Mouse (Mus musculus): ENCODE results near the gene Pde6d.
"Not testable (repeated sequence)": the region's sequence is repeated elsewhere in the genome, so short reads cannot be mapped to it uniquely, and the experiment has no call there.

Pde6d gene

DNA sequence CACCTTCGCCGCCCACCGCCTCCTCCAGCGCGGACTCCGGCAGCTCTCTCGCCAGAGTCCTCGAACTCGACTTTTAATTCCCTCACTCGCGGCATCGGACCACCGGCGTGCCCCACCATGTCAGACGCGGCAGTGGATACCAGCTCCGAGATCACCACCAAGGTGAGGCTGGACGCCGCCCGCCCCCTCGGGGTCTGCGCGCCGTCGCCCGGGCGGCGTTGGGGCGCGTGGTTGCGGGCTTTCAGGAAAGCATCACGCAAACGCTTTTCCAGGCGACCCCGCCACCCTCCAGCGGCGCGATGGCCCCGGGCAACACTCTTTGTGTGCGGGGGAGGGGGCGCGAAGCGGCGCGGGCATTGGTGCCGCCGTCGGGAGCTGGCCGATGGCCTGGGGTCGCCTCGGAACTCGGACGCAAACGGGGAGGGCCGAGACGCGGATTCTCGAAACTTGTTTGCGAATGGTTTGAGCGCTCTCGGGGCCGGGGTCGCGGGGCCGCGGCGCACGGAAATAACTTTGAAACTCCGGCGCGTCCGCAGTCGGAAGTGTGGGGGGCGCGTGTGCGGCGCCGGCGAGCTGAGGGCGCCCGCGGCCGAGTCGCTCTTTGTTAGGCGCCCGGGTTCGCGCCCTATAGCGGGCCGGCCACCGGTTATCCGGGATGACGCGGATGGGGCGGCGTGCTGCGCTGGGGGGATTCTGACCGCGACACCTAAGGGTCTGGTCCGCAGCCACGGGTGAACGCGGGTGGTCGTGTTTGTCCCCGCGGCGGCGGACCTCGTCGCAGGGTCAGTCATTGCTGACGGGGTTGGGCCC lies 55.4 kb downstream of the Pde6d start:
- no peak for DNase-seq (ENCODE audit: extremely low spot score, low read depth, low spot score)

DNA sequence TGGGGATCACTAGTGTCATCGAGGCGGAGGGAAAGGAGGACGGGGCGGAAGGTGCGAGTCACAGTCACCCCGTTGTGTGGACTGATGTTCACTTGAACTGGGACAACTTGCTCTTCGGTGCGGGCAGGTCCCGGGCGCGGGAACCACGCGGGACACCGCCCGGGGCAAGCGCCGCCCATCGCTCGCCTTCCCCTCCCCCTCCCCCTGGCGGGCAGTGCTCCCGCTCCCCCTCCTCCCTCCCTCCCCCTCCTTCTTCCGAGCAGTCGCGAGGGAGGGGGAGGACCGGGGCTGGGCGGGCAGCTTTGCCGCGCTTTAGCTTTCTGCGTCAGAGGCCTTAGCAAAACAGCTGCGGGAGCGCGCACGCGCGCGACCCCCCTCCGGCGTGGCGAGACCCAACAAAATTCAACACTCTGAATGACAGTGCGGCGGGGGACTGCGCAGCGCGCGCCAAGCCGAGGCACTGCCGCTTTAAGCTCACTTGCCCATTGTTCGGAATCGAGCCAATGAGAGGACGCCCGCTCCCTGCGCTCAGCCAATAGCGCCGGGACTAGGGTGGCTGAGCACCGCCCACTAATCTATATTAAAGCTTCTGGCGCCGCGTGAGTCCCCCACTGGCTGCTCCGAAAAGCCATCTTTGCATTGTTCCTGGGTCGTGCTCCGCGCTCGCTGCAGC lies 56.2 kb downstream of the Pde6d start, which contains the start of gene Ptma:
Gene Ptma (plus strand): TSS at position 611 of the 673 bp plus-strand sequence.
- DNase-seq (ENCODE audit: extremely low spot score, low read depth, low spot score): peak; percentile 99

DNA sequence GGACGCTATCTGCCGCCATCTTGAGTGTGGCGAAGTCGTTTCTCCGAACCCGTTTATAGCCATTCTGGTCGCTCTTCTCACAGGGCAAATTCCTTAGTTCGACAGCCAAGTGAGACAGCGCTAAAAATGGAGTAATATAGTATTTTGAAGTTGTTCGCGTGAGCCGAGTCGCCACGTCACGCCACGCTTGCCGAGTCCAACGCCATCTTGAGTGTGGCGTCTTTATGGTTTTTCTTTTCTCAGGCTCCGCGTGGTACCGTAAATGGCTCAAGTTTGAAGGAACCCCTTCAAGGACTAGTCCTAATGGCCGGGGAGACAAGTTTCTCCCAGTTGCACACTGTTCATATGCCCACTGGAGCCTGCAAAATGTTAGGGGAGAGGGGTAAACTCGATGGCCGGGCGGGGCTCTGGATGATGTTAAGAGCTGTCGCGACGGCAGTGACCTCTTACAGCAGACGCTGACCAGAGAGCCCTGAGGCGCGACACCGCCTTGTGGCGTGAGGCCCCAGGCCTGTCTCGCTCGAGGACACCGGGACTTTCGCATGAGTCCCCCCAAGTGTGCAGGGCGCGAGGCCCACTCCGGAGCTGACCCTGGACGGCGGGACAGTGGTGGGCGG lies 56.8 kb downstream of the Pde6d start:
- no peak for DNase-seq (ENCODE audit: extremely low spot score, low read depth, low spot score)

DNA sequence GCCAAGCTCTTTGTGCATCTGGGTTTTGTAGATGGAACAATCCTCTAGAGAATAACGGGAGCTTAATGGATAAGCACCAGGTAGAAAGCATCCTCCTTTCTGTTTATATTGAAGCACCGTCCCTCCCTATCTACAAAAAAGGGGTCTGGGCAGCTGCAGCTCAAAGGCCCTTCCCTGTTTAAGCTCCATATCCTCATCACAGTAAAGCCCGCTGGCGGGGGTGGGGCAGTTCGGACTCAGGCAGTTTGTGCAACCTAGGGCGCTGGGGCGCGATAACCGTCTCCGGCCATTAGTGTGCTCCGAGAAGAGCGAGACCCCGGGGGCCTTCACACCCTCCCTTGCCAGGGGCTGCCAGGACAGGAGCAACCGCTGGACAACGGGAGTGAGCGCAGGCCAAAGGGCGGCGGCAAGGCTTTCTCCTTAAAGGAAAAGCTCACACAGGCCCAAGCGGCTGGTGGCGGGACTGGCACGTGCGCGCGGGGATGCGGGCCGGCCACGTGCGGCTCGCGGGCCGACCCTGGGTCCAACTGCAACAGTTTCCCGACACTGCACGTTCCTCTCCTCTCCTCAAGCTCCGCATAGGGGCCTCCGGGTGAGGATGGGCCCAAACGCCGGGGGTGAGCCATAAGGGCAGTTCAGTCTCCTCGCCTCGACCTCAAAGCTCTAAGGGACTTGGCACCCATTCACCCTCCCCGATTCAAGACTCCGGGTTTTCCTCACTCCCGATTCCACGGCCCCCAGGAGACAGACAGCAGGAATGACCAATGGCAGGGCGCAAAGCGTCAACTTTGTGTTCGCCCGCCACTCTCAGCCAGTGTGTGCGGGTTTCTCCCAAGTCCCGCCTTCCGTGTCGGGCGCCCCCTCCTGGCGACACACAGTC lies 57.6 kb downstream of the Pde6d start:
- DNase-seq (ENCODE audit: extremely low spot score, low read depth, low spot score): peak; percentile 97

DNA sequence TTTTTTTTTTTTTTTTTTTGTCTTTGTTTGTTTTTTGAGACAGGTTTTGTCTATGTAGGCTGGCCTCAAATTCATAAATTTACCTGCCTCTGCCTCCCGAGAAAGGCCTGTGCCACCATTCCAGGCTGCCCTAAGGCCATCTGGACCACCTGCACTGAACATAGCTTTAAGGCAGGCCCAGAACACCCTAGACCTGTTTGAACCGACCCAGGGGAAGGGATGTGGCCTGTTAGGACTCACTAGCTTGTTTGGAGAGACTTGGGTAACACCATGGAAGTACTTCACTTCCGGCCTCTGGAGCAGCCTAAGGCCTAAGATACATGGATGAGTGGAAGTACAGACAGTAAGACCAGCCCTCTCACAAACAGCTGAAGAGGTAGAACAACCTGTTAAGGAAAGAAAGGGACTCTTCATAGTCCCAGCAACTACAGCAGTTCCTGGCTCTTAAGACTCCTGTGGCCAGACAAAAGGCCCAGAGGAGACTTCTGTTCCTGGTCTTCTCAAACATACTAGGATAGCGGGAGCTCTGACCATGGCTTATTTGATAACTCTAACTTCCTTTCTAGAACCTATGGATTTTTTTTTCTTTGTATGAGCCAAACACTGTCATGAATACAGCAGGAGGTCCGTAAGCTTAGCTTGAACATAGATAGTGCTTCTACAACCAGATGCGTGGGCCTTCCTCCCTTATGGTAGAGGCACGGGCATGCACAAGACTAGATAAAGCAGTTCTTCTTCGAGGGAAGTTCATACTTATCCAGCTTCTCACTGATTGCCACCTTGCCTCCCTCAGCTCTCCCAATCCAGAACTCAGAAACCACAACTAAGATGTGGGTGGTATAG lies 58.4 kb downstream of the Pde6d start:
- no peak for DNase-seq (ENCODE audit: extremely low spot score, low read depth, low spot score)

DNA sequence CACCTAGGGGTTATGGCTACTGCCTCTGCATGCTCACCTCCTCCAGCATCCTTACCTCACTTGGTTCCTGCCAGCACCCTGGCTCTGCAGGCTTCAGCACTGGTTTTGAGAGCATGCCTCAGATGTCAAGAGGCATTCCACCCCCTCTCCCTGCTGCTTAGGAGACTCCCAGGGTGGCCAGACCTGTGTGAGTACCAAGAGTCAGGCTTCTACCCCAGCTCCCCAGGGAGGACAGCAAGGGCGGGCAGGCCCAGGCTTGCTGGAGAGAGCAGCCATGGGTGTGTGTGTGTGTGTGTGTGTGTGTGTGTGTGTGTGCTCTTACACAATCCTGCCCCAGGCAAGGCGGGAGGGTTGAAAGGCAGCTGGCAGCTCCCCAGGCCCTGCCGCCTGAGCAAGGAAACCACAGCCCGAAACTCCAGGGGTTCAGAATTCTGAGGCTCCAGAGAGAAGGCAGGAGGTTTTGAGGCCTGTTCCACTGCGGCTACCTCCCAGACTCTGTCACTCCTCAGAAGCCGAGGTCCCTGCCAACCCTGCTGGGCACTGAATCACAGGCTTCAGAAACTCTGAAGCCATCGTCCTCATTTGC lies 60.0 kb downstream of the Pde6d start:
- DNase-seq (ENCODE audit: extremely low spot score, low read depth, low spot score): no peak

DNA sequence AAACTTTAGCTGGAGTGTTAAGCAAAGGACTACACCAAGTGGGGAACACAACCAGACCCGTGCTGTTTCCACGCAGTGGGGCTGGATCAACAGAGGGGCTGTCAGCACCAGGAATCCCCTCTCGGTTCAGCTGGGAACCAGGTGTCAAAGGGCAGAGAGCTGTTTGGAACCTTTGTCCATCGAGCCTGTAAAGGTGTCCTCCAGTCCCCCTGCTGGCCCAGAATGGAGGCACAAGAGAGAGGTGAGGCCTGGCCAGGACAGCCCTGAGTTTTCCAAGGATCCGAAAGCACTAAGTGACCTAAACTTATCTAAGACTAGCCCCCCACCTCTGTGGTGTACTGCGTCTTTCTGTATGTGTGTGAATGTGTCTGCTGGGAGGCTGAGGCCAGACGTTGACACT lies 62.1 kb downstream of the Pde6d start:
- DNase-seq (ENCODE audit: extremely low spot score, low read depth, low spot score): no peak

DNA sequence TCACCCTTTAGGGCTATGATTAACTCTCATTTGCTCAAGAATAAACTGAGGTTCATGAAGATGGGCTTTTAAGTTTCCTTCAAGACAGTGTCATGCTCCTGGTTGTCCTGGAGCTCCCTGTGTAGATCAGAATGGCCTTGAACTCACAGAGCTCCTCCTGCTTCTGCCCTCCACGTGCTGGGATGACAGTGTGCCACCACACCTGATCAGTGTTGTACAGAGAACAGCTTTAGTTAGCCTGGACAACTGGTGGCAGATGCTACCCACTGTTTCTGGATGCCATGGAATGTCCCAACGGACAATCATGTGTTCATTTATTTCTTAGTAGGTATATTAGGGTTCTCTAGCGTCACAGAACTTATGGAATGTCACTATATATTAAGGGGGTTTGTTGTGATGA lies 65.4 kb downstream of the Pde6d start:
- DNase-seq (ENCODE audit: extremely low spot score, low read depth, low spot score): no peak

DNA sequence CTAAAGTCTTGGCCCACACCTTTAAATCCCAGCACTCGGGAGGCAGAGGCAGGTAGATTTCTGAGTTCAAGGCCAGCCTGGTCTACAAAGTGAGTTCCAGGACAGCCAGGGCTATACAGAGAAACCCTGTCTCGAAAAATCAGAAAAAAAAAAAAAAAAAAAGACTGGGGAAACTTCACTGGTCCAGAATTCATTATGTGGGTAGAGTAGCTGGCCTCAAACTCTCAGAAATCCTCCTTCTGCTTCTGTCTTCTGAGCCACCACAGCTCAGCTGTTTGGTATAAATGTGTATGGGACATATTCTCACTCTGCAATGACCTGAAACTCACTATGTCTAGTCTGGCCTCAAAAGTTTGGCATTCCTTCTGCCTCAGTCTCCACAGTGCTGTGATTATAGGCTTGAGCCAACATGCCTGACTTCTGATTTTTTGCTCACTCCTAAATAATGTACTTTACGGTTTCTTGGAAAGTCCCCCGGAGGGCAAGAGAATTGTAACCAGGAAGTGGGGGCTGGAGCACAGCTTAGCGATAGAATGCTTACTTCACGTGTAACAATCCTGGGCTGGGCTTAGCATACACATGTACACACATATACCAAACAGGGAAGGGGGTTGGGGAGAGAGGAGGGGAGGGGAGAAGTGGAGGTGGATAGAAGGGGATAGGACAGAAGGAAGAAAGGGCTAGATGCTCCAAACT lies 66.6 kb downstream of the Pde6d start:
- no peak for DNase-seq (ENCODE audit: extremely low spot score, low read depth, low spot score)

DNA sequence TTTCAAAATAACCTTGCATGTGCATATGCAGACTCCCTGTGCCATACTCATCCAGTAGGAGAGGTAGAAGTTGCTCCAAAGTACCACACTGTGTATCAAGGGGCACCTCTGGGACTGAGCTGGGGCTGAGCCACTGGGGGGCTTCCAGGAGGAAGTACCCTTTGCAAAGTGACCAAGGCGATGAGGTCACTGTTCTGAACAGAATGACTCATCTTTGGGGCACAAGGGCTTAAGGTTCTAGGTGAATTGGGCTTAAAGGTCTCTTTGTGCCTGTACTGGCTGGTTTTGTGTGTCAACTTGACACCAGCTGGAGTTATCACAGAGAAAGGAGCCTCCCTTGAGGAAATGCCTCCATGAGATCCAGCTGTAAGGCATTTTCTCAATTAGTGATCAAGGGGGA lies 69.4 kb downstream of the Pde6d start:
- not testable (repeated sequence) for DNase-seq (ENCODE audit: extremely low spot score, low read depth, low spot score)

DNA sequence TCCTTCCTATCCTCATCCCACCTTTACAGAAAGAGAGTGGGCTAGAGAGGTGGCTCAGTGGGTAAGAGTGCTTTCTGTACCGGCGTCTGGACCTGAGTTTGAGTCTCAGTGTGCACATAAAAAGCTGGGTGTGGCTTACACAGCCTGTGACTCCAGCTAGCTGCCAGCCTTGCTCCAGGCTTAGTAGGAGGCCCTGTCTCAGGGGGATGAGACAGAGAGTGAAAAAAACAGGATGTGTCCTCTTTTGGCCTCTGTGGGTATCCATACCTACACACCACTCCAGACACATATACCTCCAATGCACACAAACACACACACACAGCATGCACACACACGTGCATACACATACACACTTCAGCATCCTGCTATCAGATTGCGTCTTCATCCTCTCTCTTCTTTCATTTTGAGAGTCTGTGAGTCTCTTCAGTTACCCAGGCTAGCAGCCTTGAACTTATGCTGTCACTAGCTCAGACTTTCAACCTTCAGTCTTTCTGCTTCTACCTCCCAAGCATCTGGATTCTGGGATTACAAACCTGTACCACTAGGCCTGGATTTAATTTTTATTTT lies 70.2 kb downstream of the Pde6d start:
- DNase-seq (ENCODE audit: extremely low spot score, low read depth, low spot score): no peak

DNA sequence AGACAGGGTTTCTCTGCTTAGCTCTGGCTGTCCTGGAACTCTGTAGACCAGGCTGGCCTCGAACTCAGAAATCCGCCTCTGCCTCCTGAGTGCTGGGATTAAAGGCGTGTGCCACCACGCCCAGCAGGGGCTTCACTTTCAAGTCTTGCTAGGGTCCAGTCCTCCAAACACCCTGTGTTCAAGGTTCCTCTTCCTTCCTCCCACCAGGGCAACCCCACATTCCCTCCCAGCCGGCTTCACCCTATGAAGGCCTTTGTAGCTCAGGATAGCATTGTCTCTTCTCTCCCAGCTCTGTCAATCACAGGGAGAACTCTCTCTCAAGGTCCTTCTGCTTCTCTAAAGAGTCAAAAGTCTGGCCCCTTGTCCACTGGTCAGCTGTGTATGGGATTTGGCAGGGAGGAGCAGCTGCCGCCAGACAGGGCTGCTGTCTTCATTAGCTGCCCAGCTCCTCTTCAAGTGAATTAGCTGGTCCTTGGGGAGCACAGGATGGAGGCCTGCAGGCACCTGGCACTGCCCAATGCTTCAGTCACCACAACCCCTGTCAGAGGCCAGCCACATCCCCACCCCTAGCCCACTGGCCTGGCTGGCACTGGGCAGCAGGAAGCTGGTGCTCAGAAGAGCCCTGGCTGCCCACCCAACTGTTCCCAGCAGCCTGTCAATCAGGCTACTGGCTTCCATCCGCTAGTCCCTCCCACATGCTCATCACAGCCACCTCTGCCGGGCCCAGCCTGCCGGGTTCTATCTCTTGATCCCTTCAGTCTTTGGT lies 71.6 kb downstream of the Pde6d start:
- DNase-seq (ENCODE audit: extremely low spot score, low read depth, low spot score): no peak

DNA sequence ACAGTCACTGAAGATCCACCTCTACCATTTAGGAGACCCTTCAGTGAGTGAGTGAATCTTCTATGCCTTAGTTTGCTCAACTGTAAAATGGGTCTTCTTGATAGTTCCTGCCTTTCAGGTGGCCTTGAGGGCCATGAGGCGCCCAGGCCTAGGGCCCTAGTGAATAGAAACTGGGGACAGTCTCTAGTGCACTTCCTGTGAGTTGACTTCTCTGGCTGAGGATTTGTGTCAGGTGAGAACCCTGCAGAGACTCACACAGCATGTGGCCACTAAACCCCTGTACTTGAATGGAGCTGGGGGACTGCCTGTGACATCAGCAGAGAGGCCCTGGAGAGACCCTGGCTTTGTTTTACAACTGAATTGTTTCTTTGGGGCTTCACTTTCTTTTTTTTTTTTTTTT lies 72.2 kb downstream of the Pde6d start:
- no peak for DNase-seq (ENCODE audit: extremely low spot score, low read depth, low spot score)

DNA sequence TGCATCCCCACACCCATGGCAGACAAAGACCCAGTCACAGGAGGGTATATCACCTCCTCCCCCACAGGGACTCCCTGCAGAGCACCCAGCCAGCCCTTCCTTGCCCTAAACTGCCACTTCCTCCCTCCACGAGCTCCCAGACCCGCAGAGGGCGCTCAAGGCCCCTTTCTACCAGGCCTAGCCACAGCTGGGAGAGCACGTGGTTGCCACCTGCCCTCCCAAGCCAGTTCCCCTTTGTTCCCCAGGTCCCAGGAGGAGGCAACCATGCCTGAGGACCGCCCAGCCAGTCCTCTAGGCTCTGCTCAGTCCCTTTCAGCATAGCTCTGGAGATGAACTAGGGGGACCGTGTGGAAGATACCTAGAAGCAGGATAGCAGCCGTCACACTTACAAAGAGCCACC lies 73.0 kb downstream of the Pde6d start:
- DNase-seq (ENCODE audit: extremely low spot score, low read depth, low spot score): no peak

DNA sequence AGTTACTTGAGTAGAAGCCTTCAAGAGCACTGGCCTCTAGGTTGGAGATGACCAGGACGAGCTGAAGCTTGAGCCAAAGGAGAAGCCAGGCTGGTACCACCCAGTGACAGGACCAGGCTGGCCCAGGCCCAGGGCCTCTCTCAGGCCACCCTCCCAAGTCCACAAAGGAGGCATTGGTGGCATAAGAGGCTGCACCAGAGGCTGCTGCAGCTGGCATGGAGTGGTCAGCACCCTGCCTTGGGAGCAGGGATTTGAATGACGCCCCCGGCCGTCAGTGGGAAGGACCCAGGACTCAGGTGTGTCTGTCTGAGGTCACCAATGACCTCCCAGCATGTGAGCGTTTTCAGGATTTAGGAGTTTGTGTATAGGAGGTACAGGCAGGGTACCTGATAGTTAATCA lies 74.6 kb downstream of the Pde6d start:
- DNase-seq (ENCODE audit: extremely low spot score, low read depth, low spot score): no peak

DNA sequence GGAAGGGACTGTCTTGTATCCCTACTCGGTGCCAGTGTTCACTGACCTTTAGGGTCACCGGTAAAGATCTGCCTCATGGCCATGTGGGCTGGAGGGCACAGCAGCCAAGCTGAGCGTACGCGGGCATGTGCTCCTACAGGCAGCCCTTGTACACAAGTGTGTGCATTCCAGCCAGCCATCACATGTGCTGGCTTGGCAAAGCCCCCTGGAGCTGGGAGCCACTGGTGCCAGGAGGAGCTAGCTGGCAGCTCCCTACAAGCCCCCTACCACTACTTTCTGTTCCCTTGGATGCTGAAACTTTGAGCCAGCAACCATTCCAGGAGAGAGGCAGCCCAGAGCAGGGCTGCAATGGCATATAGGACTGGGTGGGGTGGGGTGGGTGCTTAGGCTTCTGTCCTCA lies 76.0 kb downstream of the Pde6d start:
- no peak for DNase-seq (ENCODE audit: extremely low spot score, low read depth, low spot score)

DNA sequence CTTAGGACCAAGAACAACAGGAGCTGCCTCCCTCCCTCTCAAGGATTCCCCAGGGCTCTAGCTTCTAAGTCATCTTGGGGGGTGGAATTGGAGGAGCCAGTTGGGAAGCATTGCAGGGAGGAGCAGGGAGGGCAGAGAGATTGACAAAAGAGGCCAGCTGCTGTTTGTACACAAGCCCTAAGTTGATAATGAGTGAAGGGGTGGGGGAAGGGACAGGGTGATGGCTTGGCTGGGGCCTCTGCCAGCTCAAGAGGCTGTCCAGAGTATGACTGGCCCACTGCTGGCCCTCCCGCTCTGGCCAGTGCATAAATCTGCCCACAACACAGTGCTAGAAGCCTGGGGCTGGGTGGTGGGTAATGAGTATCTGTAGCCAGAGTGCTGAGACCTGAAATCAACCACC lies 77.0 kb downstream of the Pde6d start:
- DNase-seq (ENCODE audit: extremely low spot score, low read depth, low spot score): no peak

DNA sequence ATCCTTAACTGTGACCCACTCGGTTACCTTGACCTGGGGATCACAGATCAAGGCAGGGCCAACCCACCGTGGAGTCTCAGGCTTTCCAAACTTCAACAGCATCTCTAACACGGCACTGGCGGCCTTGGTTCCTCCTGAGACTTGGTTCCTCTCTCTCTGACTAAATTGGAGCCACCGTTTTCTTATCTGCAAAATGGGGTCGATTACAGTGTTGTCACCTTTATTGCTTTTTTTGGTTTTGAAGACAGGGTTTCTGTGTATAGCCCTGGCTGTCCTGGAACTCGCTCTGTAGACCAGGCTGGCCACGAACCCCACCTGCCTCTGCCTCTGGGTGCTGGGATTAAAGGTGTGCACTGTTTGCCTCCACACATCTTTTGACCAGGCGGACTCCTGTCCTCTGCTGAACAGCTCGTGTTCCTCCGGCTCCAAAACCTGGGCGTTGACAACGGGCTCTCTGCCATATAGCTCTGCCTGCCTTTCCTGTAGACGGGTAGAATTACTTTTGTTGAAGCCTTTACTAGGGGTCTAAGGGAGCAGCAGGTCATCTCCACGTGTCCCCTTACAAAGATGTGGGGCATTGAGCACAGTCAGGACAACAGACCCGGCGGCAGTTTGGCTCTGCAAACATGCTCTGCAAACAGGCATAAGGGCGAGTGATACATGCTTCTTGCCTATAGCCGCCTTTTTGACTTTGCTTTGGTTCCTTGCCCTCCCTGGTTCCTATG lies 77.6 kb downstream of the Pde6d start:
- DNase-seq (ENCODE audit: extremely low spot score, low read depth, low spot score): no peak
